Mouse (Mus musculus) layer of hippocampus, postnatal 10 days (tissue): Measurements from ENCODE around the gene Cldn6. TPM values are rescaled to one million over a fixed set of nuclear protein-coding genes. Genes with fewer than 3 reads are reported as not detected.

ENCODE experiments used
- DNase-seq, 2 experiments: peaks; one replicate each; pipeline ENCODE4 v3.0.0; 2021; ENCODE audit warnings: low spot score in 2 of 2
- total RNA-seq, 2 experiments: library from RNA; stranded (reverse); gene quantifications; 2 replicates each; pipeline ENCODE4 v1.2.3; 2021

Cldn6 gene
- total RNA-seq, 2 experiments from 2014 or later: 0.22 to 0.25 TPM

- DNase-seq: no peak
Observed at GRCm38 (mm10) chr17:23719455-23719854, 40.4 kb downstream of the Cldn6 start.

GRCm38 (mm10) chr17:23721886-23722285, 42.8 kb downstream of the Cldn6 start:
- no peak for DNase-seq

- no peak for DNase-seq
Observed at GRCm38 (mm10) chr17:23722376-23723125, 43.5 kb downstream of the Cldn6 start, which contains the start of gene 1520401A03Rik. TSS of gene 1520401A03Rik (minus strand) at chr17:23722783.

GRCm38 (mm10) chr17:23725477-23725876, 46.4 kb downstream of the Cldn6 start:
- DNase-seq: no peak

- DNase-seq: peak; percentile 92 to 95
Observed at GRCm38 (mm10) chr17:23725999-23726757, 47.1 kb downstream of the Cldn6 start, which contains the start of gene Pkmyt1. TSS of gene Pkmyt1 (plus strand) at chr17:23726336.

- peak; percentile 63 to 70 for DNase-seq
Observed at GRCm38 (mm10) chr17:23726758-23727142, 47.7 kb downstream of the Cldn6 start.

- no peak for DNase-seq
Observed at GRCm38 (mm10) chr17:23730441-23730840, 51.4 kb downstream of the Cldn6 start.

Other genes with a start within 250 kb of the Cldn6 start
- not detected for gene Vmn2r117, start 199.6 kb upstream of the Cldn6 start, total RNA-seq
- 1 to 10 TPM; 6.4 to 7.2 TPM for gene Zfp213, start 115.0 kb upstream of the Cldn6 start, total RNA-seq
- gene Zfp13, start 79.8 kb upstream of the Cldn6 start, total RNA-seq: 10 to 100 TPM; 25.7 to 30.0 TPM
- not detected for gene Zscan10, start 78.4 kb upstream of the Cldn6 start, total RNA-seq
- gene Mmp25, start 34.0 kb upstream of the Cldn6 start, total RNA-seq: 1 to 10 TPM; 1.2 to 1.6 TPM
- gene Bicdl2, start 18.7 kb upstream of the Cldn6 start, total RNA-seq: not detected
- 100 to 1,000 TPM; 137 to 148 TPM for gene Hcfc1r1, start 5.7 kb upstream of the Cldn6 start, total RNA-seq
- gene Thoc6, start 5.4 kb upstream of the Cldn6 start, total RNA-seq: 10 to 100 TPM; 11.4 to 12.9 TPM
- gene Tnfrsf12a, start 1.8 kb upstream of the Cldn6 start, total RNA-seq: 1 to 10 TPM; 6.8 to 7.2 TPM
- under 1 TPM in 1 of 2 experiments, not detected in 1; 0.57 TPM for gene Cldn9, start 4.8 kb downstream of the Cldn6 start, total RNA-seq
- gene 1520401A03Rik, start 43.5 kb downstream of the Cldn6 start, total RNA-seq: under 1 TPM; 0.13 to 0.62 TPM
- gene Pkmyt1, start 47.1 kb downstream of the Cldn6 start, total RNA-seq: 1 to 10 TPM; 6.7 to 8.3 TPM
- 10 to 100 TPM; 51.8 to 53.1 TPM for gene Paqr4, start 61.6 kb downstream of the Cldn6 start, total RNA-seq
- gene Kremen2, start 66.6 kb downstream of the Cldn6 start, total RNA-seq: under 1 TPM; 0.20 to 0.27 TPM
- 100 to 1,000 TPM; 121 to 123 TPM for gene Flywch1, start 92.4 kb downstream of the Cldn6 start, total RNA-seq
- 10 to 100 TPM; 26.7 to 27.3 TPM for gene Flywch2, start 106.8 kb downstream of the Cldn6 start, total RNA-seq
- gene Srrm2, start 111.3 kb downstream of the Cldn6 start, total RNA-seq: 100 to 1,000 TPM; 516 to 611 TPM
- gene Elob, start 149.9 kb downstream of the Cldn6 start, total RNA-seq: 100 to 1,000 TPM; 402 to 410 TPM
- gene Prss33, start 156.8 kb downstream of the Cldn6 start, total RNA-seq: not detected
- gene Prss32, start 164.6 kb downstream of the Cldn6 start, total RNA-seq: under 1 TPM; 0.21 to 0.45 TPM
- 1 to 10 TPM; 2.2 to 3.1 TPM for gene Prss41, start 164.9 kb downstream of the Cldn6 start, total RNA-seq
- not detected for gene Prss21, start 188.8 kb downstream of the Cldn6 start, total RNA-seq
- gene Dcpp1, start 201.6 kb downstream of the Cldn6 start, total RNA-seq: not detected
- not detected for gene Dcpp2, start 201.6 kb downstream of the Cldn6 start, total RNA-seq
- gene Dcpp3, start 238.2 kb downstream of the Cldn6 start, total RNA-seq: not detected